Mouse (Mus musculus) embryo, embryonic 9.5 days (tissue): ENCODE data around the gene Poldip2.

Source experiments
- DNase-seq: peaks from one replicate; pipeline ENCODE4 v3.0.0-alpha.2; 2017; ENCODE audit errors: extremely low spot score

The Poldip2 gene

GRCm38 (mm10) chr11:78544449-78545111 is 32.6 kb downstream of the Poldip2 start:
- DNase-seq = no peak

- DNase-seq = no peak
Observed at GRCm38 (mm10) chr11:78545181-78545580, 33.2 kb downstream of the Poldip2 start.

GRCm38 (mm10) chr11:78547718-78548460 is 35.9 kb downstream of the Poldip2 start:
- DNase-seq = no peak

GRCm38 (mm10) chr11:78549491-78549987 is 37.5 kb downstream of the Poldip2 start:
- no peak for DNase-seq

GRCm38 (mm10) chr11:78550168-78551058 is 38.4 kb downstream of the Poldip2 start, which contains the start of gene Tmem97:
TSS of gene Tmem97 (minus strand) at chr11:78550777.
- DNase-seq = peak; percentile 95

GRCm38 (mm10) chr11:78551059-78551398 is 39.0 kb downstream of the Poldip2 start:
- no peak for DNase-seq

GRCm38 (mm10) chr11:78555623-78556022 is 43.6 kb downstream of the Poldip2 start:
- no peak for DNase-seq

GRCm38 (mm10) chr11:78556070-78556469 is 44.1 kb downstream of the Poldip2 start:
- no peak for DNase-seq

GRCm38 (mm10) chr11:78557241-78557640 is 45.2 kb downstream of the Poldip2 start:
- no peak for DNase-seq

- peak; percentile 63 for DNase-seq
Observed at GRCm38 (mm10) chr11:78560447-78560846, 48.5 kb downstream of the Poldip2 start.

GRCm38 (mm10) chr11:78566775-78567174 is 54.8 kb downstream of the Poldip2 start:
- DNase-seq = no peak

- no peak for DNase-seq
Observed at GRCm38 (mm10) chr11:78567614-78568013, 55.6 kb downstream of the Poldip2 start.

- DNase-seq = no peak
Observed at GRCm38 (mm10) chr11:78568827-78569226, 56.8 kb downstream of the Poldip2 start.

- no peak for DNase-seq
Observed at GRCm38 (mm10) chr11:78569806-78570205, 57.8 kb downstream of the Poldip2 start.

- no peak for DNase-seq
Observed at GRCm38 (mm10) chr11:78571441-78571840, 59.4 kb downstream of the Poldip2 start.

GRCm38 (mm10) chr11:78571854-78572253 is 59.9 kb downstream of the Poldip2 start:
- no peak for DNase-seq
